ENCODE assay signal across 9 mouse cellular contexts in genomic region chr4:45163711-45164110, GRCm38 (mm10). TPM values are rescaled to one million over a fixed set of nuclear protein-coding genes. Genes with fewer than 3 reads are reported as not detected.
A peak's percentile ranks its signal among the peaks of the same experiment; 100 is the strongest.
DNase-seq lines count a peak whose midpoint lies in the region; ATAC-seq and TF ChIP-seq lines count a peak whose summit lies in the region.
"Had no signal": no experiment of that assay in that cellular context is flagged by ENCODE, and none has a peak within 500 bp of the region (broad histone marks: within the 10 kb centered on the region; RNA-seq: fewer than 3 reads in every experiment).

No protein-coding gene starts in this region.

- 0% methylated on average over 1 of the region's 1 CpGs for WGBS in heart, adult 2 months
- 19% methylated on average over 1 of the region's 1 CpGs for whole genome bisulfite sequencing in midbrain, postnatal 0 days
- WGBS in midbrain, embryonic 16.5 days: 16% methylated on average over 1 of the region's 1 CpGs
- 8% methylated on average over 1 of the region's 1 CpGs for WGBS in stomach, postnatal 0 days

- no peaks in the 10 kb centered on the region for H3K27me3 ChIP-seq in heart, adult 2 months (ENCODE audit: control insufficient read depth, insufficient read depth, low read length)
- H3K27me3 ChIP-seq in midbrain, postnatal 0 days (ENCODE audit: insufficient read depth, low read length): no peaks in the 10 kb centered on the region
- no peaks in the 10 kb centered on the region for H3K27me3 ChIP-seq in midbrain, embryonic 16.5 days (ENCODE audit: control insufficient read depth, insufficient read depth, low read depth, low read length)
- H3K27me3 ChIP-seq in stomach, postnatal 0 days (ENCODE audit: control insufficient read depth, insufficient read depth, low read length): no peaks in the 10 kb centered on the region
- H3K27me3 ChIP-seq: limb, embryonic 15.5 days had no signal

- H3K36me3 ChIP-seq in heart, adult 2 months (ENCODE audit: control insufficient read depth, insufficient read depth, low read length): no peaks in the 10 kb centered on the region
- no peaks in the 10 kb centered on the region for H3K36me3 ChIP-seq in midbrain, postnatal 0 days (ENCODE audit: insufficient read depth, low read length)
- H3K36me3 ChIP-seq in midbrain, embryonic 16.5 days (ENCODE audit: control insufficient read depth, insufficient read depth, low read length): no peaks in the 10 kb centered on the region
- H3K36me3 ChIP-seq in stomach, postnatal 0 days (ENCODE audit: control insufficient read depth, insufficient read depth, low read length): no peaks in the 10 kb centered on the region
- H3K36me3 ChIP-seq: limb, embryonic 15.5 days had no signal

- H3K4me1 ChIP-seq in heart, adult 2 months (ENCODE audit: control insufficient read depth, insufficient read depth, low read length): no peaks in the 10 kb centered on the region
- H3K4me1 ChIP-seq in midbrain, postnatal 0 days (ENCODE audit: insufficient read depth, low read length): no peaks in the 10 kb centered on the region
- no peaks in the 10 kb centered on the region for H3K4me1 ChIP-seq in midbrain, embryonic 16.5 days (ENCODE audit: control insufficient read depth, insufficient read depth, low read length)
- no peaks in the 10 kb centered on the region for H3K4me1 ChIP-seq in stomach, postnatal 0 days (replicated peaks; ENCODE audit: control insufficient read depth, insufficient read depth)
- H3K4me1 ChIP-seq: limb, embryonic 15.5 days had no signal

- no peaks in the 10 kb centered on the region for H3K9me3 ChIP-seq in midbrain, postnatal 0 days (ENCODE audit: low read length)
- no peaks in the 10 kb centered on the region for H3K9me3 ChIP-seq in midbrain, embryonic 16.5 days (replicated peaks; ENCODE audit: control insufficient read depth, low read length, poor library complexity, severe bottlenecking)
- no peaks in the 10 kb centered on the region for H3K9me3 ChIP-seq in stomach, postnatal 0 days (ENCODE audit: control insufficient read depth, low read length)
- H3K9me3 ChIP-seq: limb, embryonic 15.5 days had no signal

- no peak for ATAC-seq in midbrain, postnatal 0 days (ENCODE audit: low FRiP score)
- no peak for ATAC-seq in midbrain, embryonic 16.5 days
- ATAC-seq in stomach, postnatal 0 days (ENCODE audit: low FRiP score, low TSS enrichment): no peak

- no peak overlapping the region for H3K4me2 ChIP-seq in midbrain, postnatal 0 days (ENCODE audit: low read depth, low read length, poor library complexity, severe bottlenecking)
- no peak overlapping the region for H3K4me2 ChIP-seq in midbrain, embryonic 16.5 days (ENCODE audit: low read length)
- H3K4me2 ChIP-seq in stomach, postnatal 0 days (replicated peaks; ENCODE audit: low read depth): no peak overlapping the region
- H3K4me2 ChIP-seq: limb, embryonic 15.5 days had no signal

- no peak for TF ChIP-seq EP300 in heart, adult 2 months (IDR thresholded peaks at IDR 0.05; ENCODE audit: insufficient read depth, low read depth, low read length)
- TF ChIP-seq EP300 in stomach, postnatal 0 days (optimal IDR thresholded peaks at IDR 0.05): no peak

- no peak for TF ChIP-seq POLR2A in heart, adult 2 months (IDR thresholded peaks at IDR 0.05; ENCODE audit: insufficient read depth, low read depth, low read length)

- H3K79me2 ChIP-seq in heart, adult 2 months (replicated peaks; ENCODE audit: control insufficient read depth, insufficient read depth, low read length): no peaks in the 10 kb centered on the region

- H3K4me3 ChIP-seq in heart, adult 2 months: no peak overlapping the region
- H3K4me3 ChIP-seq in midbrain, postnatal 0 days (ENCODE audit: low read depth, low read length): no peak overlapping the region
- H3K4me3 ChIP-seq in midbrain, embryonic 16.5 days (ENCODE audit: low read depth, low read length): no peak overlapping the region
- H3K4me3 ChIP-seq in stomach, postnatal 0 days (ENCODE audit: low read depth, low read length): no peak overlapping the region
- H3K4me3 ChIP-seq: limb, embryonic 15.5 days had no signal

- no peak overlapping the region for H3K27ac ChIP-seq in heart, adult 2 months
- no peak overlapping the region for H3K27ac ChIP-seq in midbrain, postnatal 0 days (ENCODE audit: low read depth, low read length)
- H3K27ac ChIP-seq in midbrain, embryonic 16.5 days (ENCODE audit: low read length): no peak overlapping the region
- H3K27ac ChIP-seq in stomach, postnatal 0 days (replicated peaks): no peak overlapping the region
- H3K27ac ChIP-seq: limb, embryonic 15.5 days had no signal

- no peak overlapping the region for H3K9ac ChIP-seq in heart, adult 2 months (ENCODE audit: low read depth, low read length)
- no peak overlapping the region for H3K9ac ChIP-seq in midbrain, postnatal 0 days (replicated peaks; ENCODE audit: low read length, poor library complexity, severe bottlenecking)
- H3K9ac ChIP-seq in midbrain, embryonic 16.5 days (ENCODE audit: low read depth, low read length): no peak overlapping the region
- no peak overlapping the region for H3K9ac ChIP-seq in stomach, postnatal 0 days (ENCODE audit: low read length)
- H3K9ac ChIP-seq: limb, embryonic 15.5 days had no signal

- DNase-seq in heart, adult 2 months: no peak
- no peak for DNase-seq in heart, postnatal 36 days
- peak; percentile 63 for DNase-seq in midbrain, postnatal 0 days (ENCODE audit: low spot score)
- peak; percentile 14 for DNase-seq in forelimb bud, embryonic 11.5 days (ENCODE audit: low read depth, low spot score)
- DNase-seq in stomach, postnatal 0 days (ENCODE audit: low spot score): no peak
- DNase-seq in spleen, postnatal 4 days (ENCODE audit: low spot score in 2 of 2): no peak
- no peak for DNase-seq in thymus, postnatal 25 days

- intact Hi-C loops in heart, adult 2 months (cut with DNase I): no loop called here
- intact Hi-C loops in heart, postnatal 36 days (cut with DNase I): loop anchor here (2.0 kb wide), 1 partner anchor 117 kb away; no protein-coding TSS in a partner anchor

- TF ChIP-seq CTCF in heart, adult 2 months (IDR thresholded peaks at IDR 0.05): peak; percentile 65
- TF ChIP-seq CTCF in midbrain, postnatal 0 days (IDR thresholded peaks at IDR 0.05): peak; percentile 76
- peak; percentile 72 for TF ChIP-seq CTCF in stomach, postnatal 0 days (IDR thresholded peaks at IDR 0.05; ENCODE audit: low read depth)

RNA-seq across cellular contexts. Expression of gene Frmpd1, which starts 21.0 kb away (rescaled TPM):
- total RNA-seq in heart, adult 2 months (2021): under 1 TPM; 0.34 to 0.55 TPM
- 0.41 and 0.47 TPM in 2 replicates for polyA plus RNA-seq in heart, adult 2 months (2012; rRNA removed)
- total RNA-seq in heart, postnatal 36 days (2021): under 1 TPM; 0.22 to 0.67 TPM
- total RNA-seq in midbrain, postnatal 0 days (2014; rRNA removed): 5.9 and 9.6 TPM in 2 replicates
- polyA plus RNA-seq in midbrain, postnatal 0 days (2015; fragmentation: Nextera tagmentation; extraction: Ambion mirVana): 3.0 and 3.2 TPM in 2 replicates
- polyA plus RNA-seq in midbrain, embryonic 16.5 days (2015; fragmentation: Nextera tagmentation; extraction: Ambion mirVana): 1.7 and 2.4 TPM in 2 replicates
- 1.1 and 1.3 TPM in 2 replicates for polyA plus RNA-seq in stomach, postnatal 0 days (2015; fragmentation: Nextera tagmentation; extraction: Ambion mirVana)

RNA-seq across cellular contexts. Expression of gene Tomm5, which starts 55.8 kb away (rescaled TPM):
- 100 to 1,000 TPM; 213 to 237 TPM for total RNA-seq in heart, adult 2 months (2021)
- 205 and 285 TPM in 2 replicates for polyA plus RNA-seq in heart, adult 2 months (2012; rRNA removed)
- total RNA-seq in heart, postnatal 36 days (2021): 100 to 1,000 TPM; 211 to 244 TPM
- total RNA-seq in midbrain, postnatal 0 days (2014; rRNA removed): 109 and 128 TPM in 2 replicates
- polyA plus RNA-seq in midbrain, postnatal 0 days (2015; fragmentation: Nextera tagmentation; extraction: Ambion mirVana): 194 and 204 TPM in 2 replicates
- polyA plus RNA-seq in midbrain, embryonic 16.5 days (2015; fragmentation: Nextera tagmentation; extraction: Ambion mirVana): 139 and 150 TPM in 2 replicates
- 243 and 257 TPM in 2 replicates for polyA plus RNA-seq in stomach, postnatal 0 days (2015; fragmentation: Nextera tagmentation; extraction: Ambion mirVana)

Comparison
In these comparisons a context has a peak if more than half of its experiments do, and no peak if none do; other contexts are left out.
1. DNase-seq: peak in midbrain, postnatal 0 days (single experiment) and forelimb bud, embryonic 11.5 days (single experiment); none in heart, adult 2 months (0 of 2), heart, postnatal 36 days (0 of 2), stomach, postnatal 0 days (single experiment), spleen, postnatal 4 days (0 of 2) and thymus, postnatal 25 days (single experiment).
2. Peak in every context shown above with its lines, with median percentiles within 50 percentile points of each other: CTCF ChIP-seq.